Mouse (Mus musculus): ENCODE measurements around the gene Tdrkh. TPM values are rescaled to one million over a fixed set of nuclear protein-coding genes. Genes with fewer than 3 reads are reported as not detected.

Tdrkh gene
- polyA plus RNA-seq, 1 experiment from 2014 or later: 46.1 TPM

- WGBS: under 1% methylated on average over 39 of the region's 39 CpGs
- peak; percentile 96 for DNase-seq (ENCODE audit: low spot score)
- H3K36me3 ChIP-seq: peaks cover 37% of the 10 kb centered on the region
Measured at GRCm38 (mm10) chr3:94442951-94443596, 30.0 kb downstream of the Tdrkh start, which contains the start of gene Mrpl9. Mrpl9 (plus strand) TSS chr3:94443318.

GRCm38 (mm10) chr3:94443597-94443964, 30.5 kb downstream of the Tdrkh start, which contains the start of gene Oaz3:
Oaz3 (minus strand) TSS chr3:94443915.
- peak within 1 kb of the TSS; percentile 97 for H3K4me3 ChIP-seq
- peak within 1 kb of the TSS; percentile 88 for H3K27ac ChIP-seq
- no peaks in the 10 kb centered on the region for H3K27me3 ChIP-seq (ENCODE audit: insufficient read depth, poor library complexity, severe bottlenecking)
- no peaks in the 10 kb centered on the region for H3K9me3 ChIP-seq
- WGBS: under 1% methylated on average over 24 of the region's 24 CpGs
- no peak for DNase-seq (ENCODE audit: low spot score)
- peaks cover 12% of the 10 kb centered on the region for H3K4me1 ChIP-seq (replicated peaks)
- peaks cover 42% of the 10 kb centered on the region for H3K36me3 ChIP-seq

More at GRCm38 (mm10) chr3:94442951-94443596, 30.0 kb downstream of the Tdrkh start, which contains the start of gene Mrpl9:
- H3K4me3 ChIP-seq: peak within 1 kb of the TSS; percentile 97
- H3K27me3 ChIP-seq (ENCODE audit: insufficient read depth, poor library complexity, severe bottlenecking): no peaks in the 10 kb centered on the region
- H3K9me3 ChIP-seq: no peaks in the 10 kb centered on the region
- H3K27ac ChIP-seq: peak within 1 kb of the TSS; percentile 88
- H3K4me1 ChIP-seq (replicated peaks): peaks cover 12% of the 10 kb centered on the region

- Histone ChIP-seq H3K4me3 (no peak overlapping the region), H3K4me1 (replicated peaks) (peaks cover 2% of the 10 kb centered on the region), H3K36me3 (peaks cover 62% of the 10 kb centered on the region), H3K27me3 (ENCODE audit: insufficient read depth, poor library complexity, severe bottlenecking) (no peaks in the 10 kb centered on the region), H3K9me3 (no peaks in the 10 kb centered on the region), H3K27ac (no peak overlapping the region)
- whole genome bisulfite sequencing: 97% methylated on average over 2 of the region's 2 CpGs
- no peak for DNase-seq (ENCODE audit: low spot score)
Measured at GRCm38 (mm10) chr3:94449377-94449776, 36.3 kb downstream of the Tdrkh start.

DNA sequence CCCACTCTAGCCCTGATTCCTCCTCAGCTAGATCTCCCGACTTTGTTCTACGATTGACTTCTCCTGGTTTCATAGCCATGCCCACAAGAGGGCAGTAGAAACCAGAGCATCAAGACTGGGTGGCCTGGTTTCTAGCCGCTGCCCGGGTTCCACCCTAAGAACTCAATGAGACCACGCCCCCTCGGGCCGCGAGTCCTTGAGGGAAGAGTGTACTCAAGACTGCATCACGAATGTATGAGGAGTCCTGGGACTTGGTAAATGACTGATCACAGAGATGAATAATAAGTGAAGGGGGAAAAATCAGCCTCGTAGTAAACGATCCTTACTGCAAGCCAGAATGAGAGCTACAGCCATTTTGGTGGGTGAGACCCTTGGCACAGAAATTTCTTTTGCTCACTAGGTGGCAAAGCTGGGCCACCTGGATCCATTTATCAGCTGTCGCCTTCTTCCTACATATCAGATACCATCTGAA, 43.5 kb downstream of the Tdrkh start:
- 3% methylated on average over 12 of the region's 12 CpGs for WGBS
- H3K27ac ChIP-seq: no peak overlapping the region

DNA sequence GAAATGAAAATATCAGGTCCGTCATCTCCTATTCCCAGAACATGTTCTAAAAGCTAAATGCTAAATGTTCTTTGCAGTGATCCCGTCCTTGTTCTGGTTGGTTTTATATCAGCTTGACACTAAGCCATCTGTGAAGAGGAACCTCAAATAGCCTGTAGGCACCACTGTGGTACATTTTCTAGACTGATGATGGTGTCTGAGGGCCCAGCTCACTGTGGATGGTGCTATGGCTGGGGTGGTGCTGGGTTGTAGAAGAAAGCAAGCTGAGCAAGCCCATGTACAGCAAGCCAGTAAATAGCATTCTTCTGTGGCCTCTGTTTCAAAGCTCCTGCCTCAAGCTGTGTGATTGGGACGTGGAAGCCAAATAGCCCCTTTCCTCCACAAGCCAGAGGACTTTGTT, 44.0 kb downstream of the Tdrkh start:
- no peak for DNase-seq (ENCODE audit: low spot score)

More for the DNA sequence above, 43.5 kb downstream of the Tdrkh start:
- DNase-seq (ENCODE audit: low spot score): peak; percentile 87
- H3K27me3 ChIP-seq (ENCODE audit: insufficient read depth, poor library complexity, severe bottlenecking): peaks cover 14% of the 10 kb centered on the region
- peaks cover 8% of the 10 kb centered on the region; the same call in 1 of the 2 replicates for H3K9me3 ChIP-seq
- H3K36me3 ChIP-seq: no peaks in the 10 kb centered on the region
- peak overlapping the region; percentile 37 for H3K4me3 ChIP-seq
- no peaks in the 10 kb centered on the region for H3K4me1 ChIP-seq (replicated peaks)

GRCm38 (mm10) chr3:94459834-94460233, 46.8 kb downstream of the Tdrkh start:
- WGBS: 97% methylated on average over 2 of the region's 2 CpGs
- Histone ChIP-seq H3K27ac (no peak overlapping the region), H3K4me1 (replicated peaks) (peaks cover 15% of the 10 kb centered on the region), H3K9me3 (peaks cover 8% of the 10 kb centered on the region; the same call in 1 of the 2 replicates), H3K36me3 (no peaks in the 10 kb centered on the region), H3K4me3 (no peak overlapping the region), H3K27me3 (ENCODE audit: insufficient read depth, poor library complexity, severe bottlenecking) (peaks cover 11% of the 10 kb centered on the region)
- no peak for DNase-seq (ENCODE audit: low spot score)

More for the DNA sequence above, 44.0 kb downstream of the Tdrkh start:
- H3K4me1 ChIP-seq (replicated peaks): no peaks in the 10 kb centered on the region
- no peak overlapping the region for H3K27ac ChIP-seq
- H3K4me3 ChIP-seq: no peak overlapping the region
- H3K9me3 ChIP-seq: peaks cover 8% of the 10 kb centered on the region; the same call in 1 of the 2 replicates
- no peaks in the 10 kb centered on the region for H3K36me3 ChIP-seq
- WGBS: 77% methylated on average over 3 of the region's 3 CpGs
- H3K27me3 ChIP-seq (ENCODE audit: insufficient read depth, poor library complexity, severe bottlenecking): peaks cover 14% of the 10 kb centered on the region

DNA sequence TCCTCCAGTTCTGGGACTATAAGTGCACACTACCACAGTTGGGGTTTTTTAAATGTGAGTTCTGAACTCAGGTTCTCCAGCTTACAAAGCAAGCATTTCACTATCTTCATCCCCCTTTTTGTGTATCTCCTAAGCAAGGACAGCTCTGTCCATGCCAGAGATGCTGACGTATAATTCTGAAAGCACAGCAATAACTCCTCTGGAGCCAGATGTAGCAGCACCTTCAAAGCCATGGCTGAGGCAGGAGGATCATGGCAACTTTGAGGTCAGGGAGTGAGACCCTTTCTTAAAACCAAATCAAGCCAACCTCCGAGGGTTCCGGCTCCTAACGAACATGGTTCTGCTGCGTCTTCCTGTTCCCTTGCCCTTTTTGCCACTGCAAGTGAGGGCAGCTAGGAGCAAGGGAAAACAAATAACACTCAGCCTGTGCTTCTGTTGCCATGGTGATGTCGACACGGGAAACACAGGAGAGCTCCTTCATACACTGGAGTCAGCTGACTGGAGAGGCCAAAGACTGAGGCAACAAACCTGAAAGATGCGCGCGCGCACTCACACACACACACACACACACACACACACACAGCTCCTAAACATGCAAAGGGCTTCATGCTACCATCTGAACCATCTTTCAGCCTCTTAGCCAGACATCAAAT, 51.0 kb downstream of the Tdrkh start:
- Histone ChIP-seq H3K4me3 (no peak overlapping the region), H3K27ac (peak overlapping the region; percentile 71), H3K27me3 (ENCODE audit: insufficient read depth, poor library complexity, severe bottlenecking) (no peaks in the 10 kb centered on the region), H3K9me3 (0 out of 2 replicates have a peak, but pooled peaks cover 4% of the 10 kb centered on the region), H3K36me3 (no peaks in the 10 kb centered on the region), H3K4me1 (replicated peaks) (peaks cover 26% of the 10 kb centered on the region)
- peak; percentile 59 for DNase-seq (ENCODE audit: low spot score)
- 52% methylated on average over 11 of the region's 11 CpGs for WGBS

DNA sequence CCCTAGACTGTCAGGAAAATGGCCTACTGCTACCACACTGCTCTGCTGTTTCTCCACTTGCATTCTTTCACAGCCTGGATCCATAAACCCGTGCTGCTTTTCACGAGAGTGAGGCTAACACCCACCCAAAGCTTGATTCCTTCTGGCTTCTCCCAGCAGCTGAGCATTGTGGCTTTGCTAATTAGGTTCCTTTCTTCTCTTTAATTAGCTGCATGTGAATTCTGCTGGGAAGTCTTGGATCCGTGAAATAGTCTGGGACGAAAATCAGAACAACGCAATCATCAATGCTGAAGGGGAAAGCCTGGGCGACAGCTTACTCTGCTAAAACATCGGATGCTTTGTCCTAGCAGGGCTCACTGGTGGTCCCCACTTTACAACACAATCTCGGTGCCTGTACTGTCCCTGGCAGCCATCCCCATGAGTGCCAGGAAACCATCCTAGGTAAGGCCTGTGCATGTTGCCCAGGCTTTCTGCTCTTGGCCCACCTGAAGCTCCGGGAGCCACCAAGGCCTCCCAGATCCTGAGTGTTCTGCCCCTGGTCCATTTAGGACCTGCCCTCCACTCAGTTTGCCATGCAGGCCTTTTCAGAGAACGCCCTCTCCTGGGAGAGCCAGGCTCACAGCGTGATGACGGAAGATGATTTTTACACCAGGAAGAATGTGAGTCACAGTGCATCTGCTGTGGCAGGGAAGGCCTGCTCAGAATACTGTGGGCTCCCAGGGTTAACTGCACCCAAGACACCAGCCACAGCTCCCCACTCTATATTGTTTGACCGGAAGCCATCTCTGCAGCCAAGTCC, 52.8 kb downstream of the Tdrkh start:
- Histone ChIP-seq H3K27ac (peak overlapping the region; percentile 70), H3K4me3 (no peak overlapping the region), H3K4me1 (replicated peaks) (peaks cover 26% of the 10 kb centered on the region), H3K27me3 (ENCODE audit: insufficient read depth, poor library complexity, severe bottlenecking) (no peaks in the 10 kb centered on the region), H3K9me3 (no peaks in the 10 kb centered on the region), H3K36me3 (no peaks in the 10 kb centered on the region)
- WGBS: 61% methylated on average over 13 of the region's 13 CpGs
- no peak for DNase-seq (ENCODE audit: low spot score)

DNA sequence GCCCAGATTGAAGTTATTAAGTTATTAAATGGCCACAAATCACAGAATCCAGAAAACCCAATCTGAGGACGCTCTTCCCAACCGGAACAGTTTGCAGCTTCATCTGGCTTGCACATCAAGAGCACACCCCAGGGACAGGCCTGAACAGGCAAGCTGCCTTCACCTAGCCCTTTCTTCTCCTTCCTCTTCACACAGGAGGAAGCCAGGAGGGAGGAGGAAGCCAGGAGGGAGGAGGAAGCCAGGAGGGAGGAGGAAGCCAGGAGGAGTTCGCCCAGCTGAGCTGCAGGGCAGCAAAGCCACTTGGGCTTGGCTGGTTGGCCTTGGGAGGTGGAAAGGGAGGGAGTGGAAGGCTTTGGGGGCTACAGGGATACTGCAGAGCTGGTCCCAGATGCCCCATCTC, 55.9 kb downstream of the Tdrkh start:
- no peaks in the 10 kb centered on the region for H3K9me3 ChIP-seq
- H3K4me1 ChIP-seq (replicated peaks): peaks cover 40% of the 10 kb centered on the region
- no peak overlapping the region for H3K27ac ChIP-seq
- no peaks in the 10 kb centered on the region for H3K36me3 ChIP-seq
- no peak overlapping the region for H3K4me3 ChIP-seq
- DNase-seq (ENCODE audit: low spot score): no peak
- H3K27me3 ChIP-seq (ENCODE audit: insufficient read depth, poor library complexity, severe bottlenecking): no peaks in the 10 kb centered on the region
- WGBS: 59% methylated on average over 3 of the region's 3 CpGs

GRCm38 (mm10) chr3:94472447-94473114, 59.5 kb downstream of the Tdrkh start:
- WGBS: 10% methylated on average over 28 of the region's 28 CpGs
- H3K27ac ChIP-seq: peak overlapping the region; percentile 75

DNA sequence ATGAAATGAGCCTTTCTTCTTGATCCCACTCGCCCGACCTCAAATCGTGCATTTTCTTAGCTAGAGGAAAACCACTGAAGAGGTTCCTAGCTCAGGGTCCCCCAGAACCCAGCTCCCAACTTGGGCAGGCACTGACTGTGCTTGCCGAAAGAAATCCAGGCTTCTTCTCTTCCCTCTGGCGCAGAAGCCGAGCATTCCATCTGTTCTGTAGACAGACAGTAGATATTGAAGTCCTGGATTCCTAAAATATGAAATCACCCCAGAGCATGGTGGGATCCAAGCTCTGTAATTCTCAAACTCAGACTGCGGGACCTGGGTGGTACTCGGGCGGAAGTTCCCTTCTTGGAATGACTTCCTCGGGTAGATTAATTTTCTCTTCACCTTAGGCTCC, 60.0 kb downstream of the Tdrkh start:
- peak overlapping the region; percentile 75 for H3K27ac ChIP-seq
- no peaks in the 10 kb centered on the region; the same call in 1 of the 2 replicates for H3K27me3 ChIP-seq (ENCODE audit: insufficient read depth, poor library complexity, severe bottlenecking)
- 0 out of 2 replicates have a peak overlapping the region, but pooled peaks have one; percentile 47 for H3K4me3 ChIP-seq
- H3K9me3 ChIP-seq: no peaks in the 10 kb centered on the region
- no peaks in the 10 kb centered on the region for H3K36me3 ChIP-seq
- 55% methylated on average over 10 of the region's 10 CpGs for WGBS
- H3K4me1 ChIP-seq (replicated peaks): peaks cover 45% of the 10 kb centered on the region
- no peak for DNase-seq (ENCODE audit: low spot score)

More at GRCm38 (mm10) chr3:94472447-94473114, 59.5 kb downstream of the Tdrkh start:
- Histone ChIP-seq H3K36me3 (no peaks in the 10 kb centered on the region), H3K27me3 (ENCODE audit: insufficient read depth, poor library complexity, severe bottlenecking) (no peaks in the 10 kb centered on the region), H3K4me3 (peak overlapping the region; percentile 47), H3K4me1 (replicated peaks) (peaks cover 40% of the 10 kb centered on the region), H3K9me3 (no peaks in the 10 kb centered on the region)
- peak; percentile 84 for DNase-seq (ENCODE audit: low spot score)

All from hindbrain, embryonic 10.5 days (tissue).